Mouse (Mus musculus) C2C12 (cell line): Measurements from ENCODE around the gene Gorab.

Experiments used
- CEBPB ChIP-seq: IDR thresholded peaks from one replicate; pipeline ENCODE4 v1.6.1; 2011; ENCODE audit warnings: low read depth, mild to moderate bottlenecking, control low read depth, moderate library complexity
- CTCF ChIP-seq: IDR thresholded peaks from one replicate; pipeline ENCODE4 v1.5.1; 2011; ENCODE audit not compliant: control insufficient read depth, insufficient read depth, insufficient read length
- MAX ChIP-seq: IDR thresholded peaks from one replicate; pipeline ENCODE4 v1.6.1; 2011; ENCODE audit warnings: mild to moderate bottlenecking, control low read depth
- MYOD1 ChIP-seq: IDR thresholded peaks from one replicate; pipeline ENCODE4 v1.6.1; 2011; ENCODE audit warnings: low read depth; ENCODE audit not compliant: control insufficient read depth, insufficient read length
- MYOG ChIP-seq: IDR thresholded peaks from one replicate; pipeline ENCODE4 v1.6.1; 2011; ENCODE audit not compliant: control insufficient read depth, insufficient read length; ENCODE audit errors: extremely low read depth
- USF1 ChIP-seq: IDR thresholded peaks from one replicate; pipeline ENCODE4 v1.6.1; 2011; ENCODE audit warnings: low read depth, mild to moderate bottlenecking, control low read depth, moderate library complexity

DNA sequence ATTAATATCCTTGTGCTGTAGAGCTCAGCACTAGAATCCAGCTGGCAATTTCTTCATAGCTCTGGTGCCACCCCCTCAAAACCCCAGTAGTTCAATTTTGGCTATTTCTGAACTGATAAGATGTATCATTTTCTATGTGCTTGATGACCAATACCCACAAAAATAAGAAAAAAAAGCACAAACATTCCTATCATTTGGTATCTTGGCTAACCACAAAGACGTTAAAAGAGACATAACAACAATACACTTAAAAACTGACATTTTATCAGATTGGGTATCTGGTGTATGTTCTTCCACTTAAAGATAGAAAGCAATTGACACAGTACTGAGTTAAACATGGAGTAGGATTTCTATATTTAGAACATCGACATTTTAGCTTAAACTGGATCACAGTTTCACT, 35.5 kb upstream of the Gorab start:
- no peak for TF ChIP-seq CTCF
- no peak for TF ChIP-seq MYOG
- no peak for TF ChIP-seq MAX
- no peak for TF ChIP-seq USF1
- TF ChIP-seq MYOD1: no peak
- no peak for TF ChIP-seq CEBPB
